25 mouse cellular contexts compared by ENCODE assay signal in the genomic region with DNA sequence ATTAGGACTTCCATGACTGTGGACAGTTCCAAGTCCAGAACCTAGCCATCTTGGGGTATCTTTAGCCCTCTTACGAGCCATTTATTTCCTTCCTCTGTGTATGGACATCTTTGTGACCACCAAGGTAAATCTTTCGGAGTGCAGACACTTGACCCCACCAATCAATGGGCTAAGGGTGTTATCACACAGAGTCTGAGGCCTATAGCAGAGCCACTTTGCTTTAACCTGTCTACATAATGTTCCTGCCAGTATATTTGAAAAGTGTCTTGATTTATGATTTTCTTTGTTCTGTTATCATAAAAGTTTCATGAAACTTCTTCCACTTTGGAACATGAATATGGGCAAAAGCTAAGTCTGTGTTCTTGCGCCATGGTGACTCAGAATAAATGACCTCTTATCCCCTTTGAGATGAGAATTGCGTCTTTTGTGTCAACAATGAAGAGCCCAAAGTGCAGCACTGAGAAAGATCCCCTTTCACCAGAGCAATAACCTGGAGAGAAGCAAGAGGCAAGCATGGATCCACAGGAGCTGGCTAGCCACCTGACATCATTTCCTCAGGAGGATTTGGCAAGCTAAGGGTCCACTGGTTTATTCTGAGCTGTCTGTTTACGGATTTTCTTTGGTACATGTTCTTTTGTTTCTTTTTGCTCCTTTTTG. TPM values are rescaled to one million over a fixed set of nuclear protein-coding genes. Genes with fewer than 3 reads are reported as not detected.
DNase-seq lines count a peak whose midpoint lies in the region; ATAC-seq and TF ChIP-seq lines count a peak whose summit lies in the region.
"Had no signal": no experiment of that assay in that cellular context is flagged by ENCODE, and none has a peak within 500 bp of the region (broad histone marks: within the 10 kb centered on the region; RNA-seq: fewer than 3 reads in every experiment).

No protein-coding gene starts in this region.

- no peak overlapping the region for H3K4me3 ChIP-seq in liver, adult 2 months (ENCODE audit: insufficient read depth, low read depth, low read length)
- no peak overlapping the region for H3K4me3 ChIP-seq in intestine, embryonic 15.5 days (replicated peaks)
- H3K4me3 ChIP-seq in intestine, postnatal 0 days (ENCODE audit: low read depth, low read length), result no peak overlapping the region
- no peak overlapping the region for H3K4me3 ChIP-seq in midbrain, embryonic 15.5 days
- H3K4me3 ChIP-seq: embryonic facial prominence, embryonic 10.5 days; embryonic facial prominence, embryonic 12.5 days; forebrain, embryonic 13.5 days; forebrain, embryonic 15.5 days had no signal

- no peak overlapping the region for H3K4me2 ChIP-seq in intestine, embryonic 15.5 days (replicated peaks)
- H3K4me2 ChIP-seq in intestine, postnatal 0 days (replicated peaks; ENCODE audit: low read depth), result no peak overlapping the region
- no peak overlapping the region for H3K4me2 ChIP-seq in midbrain, embryonic 15.5 days
- H3K4me2 ChIP-seq: embryonic facial prominence, embryonic 12.5 days; forebrain, embryonic 13.5 days; forebrain, embryonic 15.5 days had no signal

- 60% methylated on average over 5 of the region's 5 CpGs for WGBS in liver, adult 2 months
- 65% methylated on average over 5 of the region's 5 CpGs for WGBS in intestine, embryonic 15.5 days
- 47% methylated on average over 5 of the region's 5 CpGs for WGBS in intestine, postnatal 0 days
- 92% methylated on average over 5 of the region's 5 CpGs for WGBS in midbrain, embryonic 15.5 days

- no peaks in the 10 kb centered on the region; the same call in 1 of the 2 replicates for H3K4me1 ChIP-seq in liver, adult 2 months (ENCODE audit: control insufficient read depth, insufficient read depth, low read length)
- H3K4me1 ChIP-seq in intestine, embryonic 15.5 days (replicated peaks), result no peaks in the 10 kb centered on the region
- H3K4me1 ChIP-seq in intestine, postnatal 0 days (replicated peaks; ENCODE audit: control insufficient read depth, insufficient read depth, low read length), result no peaks in the 10 kb centered on the region
- H3K4me1 ChIP-seq in midbrain, embryonic 15.5 days, result no peaks in the 10 kb centered on the region
- H3K4me1 ChIP-seq: embryonic facial prominence, embryonic 10.5 days; embryonic facial prominence, embryonic 12.5 days; forebrain, embryonic 13.5 days; forebrain, embryonic 15.5 days had no signal

- no peak overlapping the region for H3K27ac ChIP-seq in liver, adult 2 months (replicated peaks; ENCODE audit: insufficient read depth, low read depth, low read length)
- no peak overlapping the region for H3K27ac ChIP-seq in intestine, embryonic 15.5 days
- H3K27ac ChIP-seq in intestine, postnatal 0 days (ENCODE audit: low read depth, low read length), result 0 out of 2 replicates have a peak overlapping the region, but pooled peaks have one; percentile 15
- H3K27ac ChIP-seq in midbrain, embryonic 15.5 days, result no peak overlapping the region
- H3K27ac ChIP-seq: embryonic facial prominence, embryonic 10.5 days; embryonic facial prominence, embryonic 12.5 days; forebrain, embryonic 13.5 days; forebrain, embryonic 15.5 days had no signal

- H3K27me3 ChIP-seq in liver, adult 2 months (ENCODE audit: control insufficient read depth, insufficient read depth, low read length), result no peaks in the 10 kb centered on the region
- no peaks in the 10 kb centered on the region for H3K27me3 ChIP-seq in intestine, embryonic 15.5 days (replicated peaks)
- no peaks in the 10 kb centered on the region for H3K27me3 ChIP-seq in intestine, postnatal 0 days (replicated peaks; ENCODE audit: control insufficient read depth, insufficient read depth, low read length)
- no peaks in the 10 kb centered on the region for H3K27me3 ChIP-seq in midbrain, embryonic 15.5 days (replicated peaks)
- H3K27me3 ChIP-seq: CH12.LX; embryonic facial prominence, embryonic 12.5 days; forebrain, embryonic 13.5 days; forebrain, embryonic 15.5 days had no signal

- H3K79me2 ChIP-seq in liver, adult 2 months (ENCODE audit: control insufficient read depth, insufficient read depth, low read length), result no peaks in the 10 kb centered on the region

- TF ChIP-seq CTCF in liver, adult 2 months (IDR thresholded peaks at IDR 0.05; ENCODE audit: low read depth, low read length), result no peak
- no peak for TF ChIP-seq CTCF in intestine, postnatal 0 days (IDR thresholded peaks at IDR 0.05; ENCODE audit: low read depth)

- no peak overlapping the region for H3K9ac ChIP-seq in liver, adult 2 months (ENCODE audit: low read depth, low read length)
- H3K9ac ChIP-seq in intestine, embryonic 15.5 days, result no peak overlapping the region
- no peak overlapping the region for H3K9ac ChIP-seq in intestine, postnatal 0 days (ENCODE audit: low read depth, low read length)
- no peak overlapping the region for H3K9ac ChIP-seq in midbrain, embryonic 15.5 days
- H3K9ac ChIP-seq: embryonic facial prominence, embryonic 12.5 days; forebrain, embryonic 13.5 days; forebrain, embryonic 15.5 days; forebrain, postnatal 0 days had no signal

- ATAC-seq in intestine, embryonic 15.5 days, result peak; percentile 84
- peak; percentile 81 for ATAC-seq in intestine, postnatal 0 days
- ATAC-seq in midbrain, embryonic 15.5 days (replicated peaks), result no peak
- ATAC-seq: activated CD4-positive, CD25-positive, alpha-beta regulatory T cell, adult 4 months; CD4-positive, CD25-positive, alpha-beta regulatory T cell, adult 4 months; forebrain, embryonic 13.5 days; forebrain, embryonic 15.5 days; forebrain, postnatal 0 days; Patski had no signal

- DNase-seq in liver, adult 2 months (ENCODE audit: extremely low read depth, low read depth, low spot score), result peak; percentile 78
- no peak for DNase-seq in liver
- DNase-seq in urinary bladder, adult 18-20 months (ENCODE audit: low spot score in 2 of 2), result no peak
- DNase-seq: adrenal gland, adult 2 months; adrenal gland, postnatal 10 days; adrenal gland, postnatal 25 days; B cell, adult 2 months; cerebellum, adult 11 months; cerebellum, adult 2 months; cerebellum, adult 9-10 months; cerebellum, postnatal 10 days; cerebellum, postnatal 25 days; forebrain, postnatal 0 days had no signal

- H3K9me3 ChIP-seq in intestine, embryonic 15.5 days, result no peaks in the 10 kb centered on the region
- no peaks in the 10 kb centered on the region for H3K9me3 ChIP-seq in intestine, postnatal 0 days (ENCODE audit: control insufficient read depth)
- no peaks in the 10 kb centered on the region for H3K9me3 ChIP-seq in midbrain, embryonic 15.5 days
- H3K9me3 ChIP-seq: embryonic facial prominence, embryonic 10.5 days; embryonic facial prominence, embryonic 12.5 days; forebrain, embryonic 13.5 days; forebrain, embryonic 15.5 days; G1E had no signal

- no peak for TF ChIP-seq POLR2A in liver, adult 2 months (IDR thresholded peaks at IDR 0.05; ENCODE audit: extremely low read depth, insufficient read depth, low read length)

- no peaks in the 10 kb centered on the region for H3K36me3 ChIP-seq in liver, adult 2 months (ENCODE audit: control insufficient read depth, insufficient read depth, low read length)
- H3K36me3 ChIP-seq in intestine, embryonic 15.5 days, result no peaks in the 10 kb centered on the region
- H3K36me3 ChIP-seq in intestine, postnatal 0 days (ENCODE audit: control insufficient read depth, insufficient read depth), result no peaks in the 10 kb centered on the region
- H3K36me3 ChIP-seq in midbrain, embryonic 15.5 days (replicated peaks), result no peaks in the 10 kb centered on the region
- H3K36me3 ChIP-seq: embryonic facial prominence, embryonic 10.5 days; embryonic facial prominence, embryonic 12.5 days; forebrain, embryonic 15.5 days; G1E had no signal

RNA-seq across cellular contexts. Expression of gene Fnbp1l, which starts 39.9 kb away (rescaled TPM):
- 8.7 and 9.3 TPM in 2 replicates for total RNA-seq in liver, adult 2 months (2014; rRNA removed)
- polyA plus RNA-seq in liver, adult 2 months (2012; rRNA removed), result 2.9 and 3.1 TPM in 2 replicates
- polyA plus RNA-seq in intestine, embryonic 15.5 days (2015; fragmentation: Nextera tagmentation; extraction: Ambion mirVana), result 40.0 and 43.1 TPM in 2 replicates
- 19.8 and 20.0 TPM in 2 replicates for polyA plus RNA-seq in intestine, postnatal 0 days (2015; fragmentation: Nextera tagmentation; extraction: Ambion mirVana)
- polyA plus RNA-seq in midbrain, embryonic 15.5 days (2015; fragmentation: Nextera tagmentation; extraction: Ambion mirVana), result 242 and 273 TPM in 2 replicates
- polyA plus RNA-seq: G1E had no signal
